Mouse (Mus musculus) embryonic facial prominence, embryonic 15.5 days (tissue): ENCODE data around the gene Nhp2. TPM values are rescaled to one million over a fixed set of nuclear protein-coding genes. Genes with fewer than 3 reads are reported as not detected.
"Not testable (repeated sequence)": the region's sequence is repeated elsewhere in the genome, so short reads cannot be mapped to it uniquely, and the experiment has no call there.

Source experiments
- ATAC-seq: fragments of 200-750 bp; cut with Nextera tagmentation; 2 replicates; pipeline ENCODE4 v1.8.0; 2017; ENCODE audit warnings: low read depth, moderate TSS enrichment; ENCODE audit not compliant: insufficient number of reproducible peaks, low FRiP score, low TSS enrichment
- H3K27ac ChIP-seq: fragments of 300-500 bp; sonication (generic); replicated peaks from 2 replicates; pipeline ENCODE4 v1.5.1; 2015; ENCODE audit warnings: mild to moderate bottlenecking, inconsistent platforms
- H3K27me3 ChIP-seq: fragments of 300-500 bp; sonication (generic); 2 replicates; pipeline ENCODE4 v1.6.1; 2015; ENCODE audit warnings: inconsistent platforms
- H3K36me3 ChIP-seq: fragments of 300-500 bp; sonication (generic); 2 replicates; pipeline ENCODE4 v1.6.1; 2015; ENCODE audit warnings: mild to moderate bottlenecking, inconsistent platforms
- H3K4me1 ChIP-seq: fragments of 300-500 bp; sonication (generic); 2 replicates; pipeline ENCODE4 v1.6.1; 2015; ENCODE audit warnings: inconsistent platforms
- H3K4me2 ChIP-seq: fragments of 300-500 bp; sonication (generic); replicated peaks from 2 replicates; pipeline ENCODE4 v1.6.1; 2015; ENCODE audit warnings: mild to moderate bottlenecking, inconsistent platforms
- H3K4me3 ChIP-seq: fragments of 300-500 bp; sonication (generic); replicated peaks from 2 replicates; pipeline ENCODE4 v1.5.1; 2015; ENCODE audit warnings: mild to moderate bottlenecking, inconsistent platforms
- H3K9ac ChIP-seq: fragments of 300-500 bp; sonication (generic); 2 replicates; pipeline ENCODE4 v1.6.1; 2015; ENCODE audit warnings: inconsistent platforms
- H3K9me3 ChIP-seq: fragments of 300-500 bp; sonication (generic); replicated peaks from 2 replicates; pipeline ENCODE4 v1.6.1; 2016; ENCODE audit warnings: inconsistent platforms
- WGBS: fragments of 180-500 bp; shearing (Covaris S2); methylation state at CpG from one replicate; pipeline ENCODE4 v1.1.7; 2015; 5-methylcytosine and 5-hydroxymethylcytosine counted together
- polyA plus RNA-seq: library from polyadenylated mRNA; unstranded; fragments of >200 nt; fragmentation: Nextera tagmentation; extraction: Ambion mirVana; gene quantifications from 2 replicates; pipeline ENCODE4 v1.2.1, GENCODE M21; 2015

Nhp2 gene
- polyA plus RNA-seq, 1 experiment from 2014 or later = 147 TPM

DNA sequence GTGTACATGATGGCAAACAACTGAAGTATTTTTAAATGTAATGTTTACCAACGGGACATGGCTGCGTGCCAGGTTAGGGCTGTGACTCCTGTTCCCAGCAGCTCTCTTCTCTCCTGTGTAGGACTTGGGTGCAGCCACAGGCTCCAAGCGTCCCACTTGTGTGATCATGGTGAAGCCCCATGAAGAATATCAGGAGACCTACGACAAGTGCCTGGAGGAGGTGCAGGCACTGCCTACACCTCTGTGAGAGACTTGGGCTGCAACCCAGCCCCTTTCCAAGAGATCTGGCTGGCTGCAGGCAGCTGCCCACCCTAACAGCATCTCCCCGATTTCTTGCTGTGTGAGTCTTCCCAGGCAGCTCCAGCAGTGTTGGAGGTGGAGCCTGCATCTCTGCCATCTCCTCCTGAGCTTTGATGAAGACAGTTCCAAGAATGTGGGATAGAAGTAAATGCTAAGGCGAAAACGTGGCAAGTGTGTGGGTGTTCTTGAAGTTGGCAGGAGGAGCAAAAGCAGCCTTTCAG lies 3.5 kb downstream of the Nhp2 start:
- H3K4me2 ChIP-seq = no peak overlapping the region
- no peaks in the 10 kb centered on the region for H3K27me3 ChIP-seq
- H3K9ac ChIP-seq = no peak overlapping the region
- H3K27ac ChIP-seq = no peak overlapping the region
- H3K4me1 ChIP-seq = peaks cover 18% of the 10 kb centered on the region
- H3K36me3 ChIP-seq = peaks cover 68% of the 10 kb centered on the region
- no peaks in the 10 kb centered on the region for H3K9me3 ChIP-seq
- ATAC-seq = no peak
- no peak overlapping the region for H3K4me3 ChIP-seq
- WGBS = 84% methylated on average over 7 of the region's 7 CpGs

DNA sequence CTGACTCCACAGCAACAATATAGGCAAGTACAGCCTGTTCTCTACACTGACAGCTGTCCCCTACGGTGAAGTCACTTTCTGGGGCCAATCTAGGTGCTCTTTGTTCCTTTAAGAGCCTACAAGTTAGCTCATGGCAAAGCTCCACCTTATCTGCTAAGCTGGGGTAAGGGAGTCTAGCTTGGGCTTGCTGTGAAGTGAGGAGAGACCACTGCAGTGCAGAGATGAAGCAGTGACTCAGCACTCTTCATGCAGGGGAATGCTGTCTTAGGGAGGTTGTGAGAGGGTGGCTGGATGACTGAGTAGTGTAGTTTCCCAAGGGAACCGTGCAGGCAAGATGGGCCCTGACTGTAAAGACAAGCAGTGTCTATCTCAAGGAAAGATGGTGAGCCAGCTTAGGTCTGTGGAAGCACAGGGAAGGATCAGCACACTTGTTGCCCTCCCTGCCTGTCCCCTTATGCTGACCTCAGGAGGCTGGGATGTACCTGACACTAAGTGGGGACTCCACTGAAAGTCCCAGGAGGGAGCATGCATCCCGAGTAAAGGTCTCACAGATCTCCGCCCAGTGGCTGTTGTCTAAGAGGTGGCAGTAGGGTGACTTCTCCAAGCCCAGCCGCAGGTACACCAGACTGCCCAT lies 5.8 kb downstream of the Nhp2 start:
- Histone ChIP-seq H3K27me3 (no peaks in the 10 kb centered on the region), H3K4me2 (no peak overlapping the region), H3K4me1 (peaks cover 14% of the 10 kb centered on the region), H3K27ac (no peak overlapping the region), H3K9me3 (no peaks in the 10 kb centered on the region), H3K9ac (no peak overlapping the region), H3K36me3 (peaks cover 80% of the 10 kb centered on the region), H3K4me3 (no peak overlapping the region)
- ATAC-seq = no peak
- WGBS = 74% methylated on average over 5 of the region's 5 CpGs

GRCm38 (mm10) chr11:51627425-51627824 lies 7.9 kb downstream of the Nhp2 start:
- no peak overlapping the region for H3K27ac ChIP-seq
- no peak for ATAC-seq
- H3K27me3 ChIP-seq = no peaks in the 10 kb centered on the region
- H3K4me3 ChIP-seq = no peak overlapping the region
- H3K9me3 ChIP-seq = no peaks in the 10 kb centered on the region
- no peaks in the 10 kb centered on the region for H3K4me1 ChIP-seq
- no peak overlapping the region for H3K9ac ChIP-seq
- peaks cover 68% of the 10 kb centered on the region for H3K36me3 ChIP-seq
- H3K4me2 ChIP-seq = no peak overlapping the region
- 92% methylated on average over 9 of the region's 9 CpGs for WGBS

GRCm38 (mm10) chr11:51627907-51628306 lies 8.4 kb downstream of the Nhp2 start:
- H3K4me3 ChIP-seq = no peak overlapping the region
- H3K27ac ChIP-seq = no peak overlapping the region
- no peak for ATAC-seq
- no peaks in the 10 kb centered on the region for H3K27me3 ChIP-seq
- no peaks in the 10 kb centered on the region for H3K4me1 ChIP-seq
- no peak overlapping the region for H3K9ac ChIP-seq
- peaks cover 63% of the 10 kb centered on the region for H3K36me3 ChIP-seq
- WGBS = 84% methylated on average over 8 of the region's 8 CpGs
- H3K4me2 ChIP-seq = no peak overlapping the region
- H3K9me3 ChIP-seq = no peaks in the 10 kb centered on the region

GRCm38 (mm10) chr11:51629651-51630314 lies 10.2 kb downstream of the Nhp2 start:
- 77% methylated on average over 15 of the region's 15 CpGs for WGBS

DNA sequence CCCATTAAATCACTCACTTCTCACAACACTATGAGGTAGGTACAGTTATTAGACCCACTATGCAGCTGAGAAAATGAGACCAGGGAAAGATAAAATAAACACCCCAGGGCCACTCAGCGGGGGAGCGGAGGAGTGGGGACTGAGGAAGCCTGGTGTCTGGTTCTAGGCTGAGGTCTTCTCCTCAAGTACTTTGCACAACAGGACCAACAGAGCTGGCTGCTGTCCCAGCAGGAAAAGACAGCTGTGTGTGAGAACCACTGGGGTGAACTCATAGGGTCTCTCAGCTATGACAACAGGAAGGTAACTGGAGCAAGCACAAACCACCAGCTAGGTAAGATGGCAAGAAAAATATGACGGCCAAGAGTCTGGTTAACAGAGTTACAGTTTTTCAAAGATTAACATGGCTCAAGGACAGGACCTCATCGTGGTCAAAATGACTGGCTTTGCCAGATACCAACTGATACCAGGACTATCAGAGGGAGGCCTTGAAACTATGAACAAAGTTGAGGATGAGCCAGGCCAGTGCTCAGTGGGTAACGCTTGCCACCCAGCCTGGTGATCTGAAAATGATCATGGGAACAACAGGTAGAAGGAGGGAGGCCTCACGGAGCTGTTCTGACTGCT lies 12.7 kb downstream of the Nhp2 start:
- no peaks in the 10 kb centered on the region for H3K27me3 ChIP-seq
- H3K4me1 ChIP-seq = peaks cover 14% of the 10 kb centered on the region
- no peak overlapping the region for H3K4me3 ChIP-seq
- no peak overlapping the region for H3K27ac ChIP-seq
- no peaks in the 10 kb centered on the region for H3K9me3 ChIP-seq
- H3K4me2 ChIP-seq = no peak overlapping the region
- H3K36me3 ChIP-seq = peaks cover 22% of the 10 kb centered on the region
- no peak for ATAC-seq
- no peak overlapping the region for H3K9ac ChIP-seq
- WGBS = 79% methylated on average over 6 of the region's 6 CpGs

More at GRCm38 (mm10) chr11:51629651-51630314, 10.2 kb downstream of the Nhp2 start:
- H3K27ac ChIP-seq = no peak overlapping the region
- ATAC-seq = no peak
- no peak overlapping the region for H3K4me3 ChIP-seq
- no peak overlapping the region for H3K4me2 ChIP-seq
- peaks cover 4% of the 10 kb centered on the region; the same call in 1 of the 2 replicates for H3K4me1 ChIP-seq
- no peak overlapping the region for H3K9ac ChIP-seq
- peaks cover 44% of the 10 kb centered on the region for H3K36me3 ChIP-seq
- H3K9me3 ChIP-seq = no peaks in the 10 kb centered on the region
- no peaks in the 10 kb centered on the region for H3K27me3 ChIP-seq

GRCm38 (mm10) chr11:51633200-51633599 lies 13.7 kb downstream of the Nhp2 start:
- WGBS = 86% methylated on average over 7 of the region's 7 CpGs
- peaks cover 18% of the 10 kb centered on the region for H3K4me1 ChIP-seq

GRCm38 (mm10) chr11:51633721-51634120 lies 14.2 kb downstream of the Nhp2 start:
- WGBS = 92% methylated on average over 3 of the region's 3 CpGs
- no peaks in the 10 kb centered on the region for H3K27me3 ChIP-seq
- no peak overlapping the region for H3K4me3 ChIP-seq
- H3K9ac ChIP-seq = no peak overlapping the region
- ATAC-seq = no peak
- H3K4me2 ChIP-seq = no peak overlapping the region
- no peak overlapping the region for H3K27ac ChIP-seq
- peaks cover 18% of the 10 kb centered on the region for H3K4me1 ChIP-seq
- H3K9me3 ChIP-seq = no peaks in the 10 kb centered on the region
- H3K36me3 ChIP-seq = peaks cover 12% of the 10 kb centered on the region; the same call in 1 of the 2 replicates

More at GRCm38 (mm10) chr11:51633200-51633599, 13.7 kb downstream of the Nhp2 start:
- not testable (repeated sequence) for H3K27ac ChIP-seq, H3K9me3 ChIP-seq, ATAC-seq, H3K4me2 ChIP-seq, H3K4me3 ChIP-seq, H3K27me3 ChIP-seq, H3K9ac ChIP-seq
- peaks cover 12% of the 10 kb centered on the region; the same call in 1 of the 2 replicates for H3K36me3 ChIP-seq

- 10% methylated on average over 6 of the region's 6 CpGs for WGBS
- H3K4me3 ChIP-seq = peak overlapping the region; percentile 82
- H3K27ac ChIP-seq = peak overlapping the region; percentile 87
- H3K4me2 ChIP-seq = peak overlapping the region; percentile 79
- H3K9ac ChIP-seq = peak overlapping the region; percentile 64
- H3K27me3 ChIP-seq = no peaks in the 10 kb centered on the region
- H3K36me3 ChIP-seq = peaks cover 2% of the 10 kb centered on the region; the same call in 1 of the 2 replicates
- ATAC-seq = no peak
- peaks cover 20% of the 10 kb centered on the region for H3K4me1 ChIP-seq
- no peaks in the 10 kb centered on the region for H3K9me3 ChIP-seq
These were observed 15.6 kb downstream of the Nhp2 start for GRCm38 (mm10) chr11:51635127-51635524.

GRCm38 (mm10) chr11:51635525-51636322 lies 16.2 kb downstream of the Nhp2 start, which contains the start of gene Rmnd5b:
TSS of gene Rmnd5b (minus strand) at chr11:51635896.
- peak within 1 kb of the TSS; percentile 82 for H3K4me3 ChIP-seq
- H3K4me2 ChIP-seq = peak within 1 kb of the TSS; percentile 79
- WGBS = under 1% methylated on average over 61 of the region's 61 CpGs
- peak within 1 kb of the TSS; percentile 87 for H3K27ac ChIP-seq
- peaks cover 26% of the 10 kb centered on the region for H3K4me1 ChIP-seq
- H3K9ac ChIP-seq = peak within 1 kb of the TSS; percentile 64
- H3K36me3 ChIP-seq = peaks cover under 1% of the 10 kb centered on the region; the same call in 1 of the 2 replicates
- peak; percentile 73 for ATAC-seq
- no peaks in the 10 kb centered on the region for H3K27me3 ChIP-seq
- no peaks in the 10 kb centered on the region for H3K9me3 ChIP-seq
